Mouse (Mus musculus) thymus, adult 2 months (tissue): Measurements from ENCODE around the gene Bsn.

Source experiments
- CTCF ChIP-seq: fragments of 200-500 bp; IDR thresholded peaks from 2 replicates; pipeline ENCODE4 v1.5.1; 2012; ENCODE audit warnings: mild to moderate bottlenecking, control low read depth, low read length, moderate library complexity, borderline replicate concordance; ENCODE audit not compliant: control insufficient read depth, poor library complexity, insufficient read depth; ENCODE audit errors: extremely low read depth
- POLR2A ChIP-seq: fragments of 200-500 bp; IDR thresholded peaks from 2 replicates; pipeline ENCODE4 v1.6.1; 2012; ENCODE audit warnings: mild to moderate bottlenecking, low read length, control low read depth, moderate library complexity; ENCODE audit not compliant: control insufficient read depth, poor library complexity, insufficient read depth; ENCODE audit errors: extremely low read depth

DNA sequence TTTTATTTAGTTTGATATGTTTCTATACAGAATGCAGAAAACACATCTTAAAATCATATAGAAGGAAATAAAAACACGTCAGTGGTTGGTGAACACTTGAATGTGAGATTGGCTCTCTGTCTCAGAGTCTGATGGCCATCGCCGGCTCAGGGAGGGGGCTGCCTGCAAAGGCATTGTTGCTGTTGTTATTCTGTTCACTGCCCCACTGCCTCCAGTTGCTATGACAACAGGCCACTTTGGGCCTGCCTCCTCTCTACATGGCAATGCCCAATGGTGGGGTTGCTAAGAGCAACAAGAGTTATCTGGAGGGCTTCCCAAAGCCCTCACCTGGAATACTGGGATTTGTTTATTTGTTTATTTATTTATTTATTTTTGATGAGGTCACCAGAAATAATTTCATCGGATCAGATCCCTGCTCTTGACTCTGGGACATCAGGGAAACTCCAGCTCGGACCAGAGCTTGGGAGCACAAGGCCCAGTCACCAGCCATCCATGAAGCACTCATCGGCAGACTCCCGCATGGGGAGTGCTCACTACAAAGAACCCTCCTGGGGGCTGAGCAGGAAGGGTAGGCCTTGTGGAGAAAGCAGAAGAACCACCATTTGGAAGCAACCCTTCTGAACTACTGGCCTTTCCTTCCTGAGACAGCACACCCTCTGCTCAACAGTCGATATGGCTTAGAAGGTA, 14.8 kb upstream of the Bsn start:
- TF ChIP-seq POLR2A (no peak), CTCF (no peak)
